Mouse (Mus musculus): ENCODE data around the gene Slc25a12. TPM values are rescaled to one million over a fixed set of nuclear protein-coding genes. Genes with fewer than 3 reads are reported as not detected.
A peak's percentile ranks its signal among the peaks of the same experiment; 100 is the strongest.

The Slc25a12 gene
- polyA plus RNA-seq, 1 experiment from 2014 or later = 27.7 TPM

DNA sequence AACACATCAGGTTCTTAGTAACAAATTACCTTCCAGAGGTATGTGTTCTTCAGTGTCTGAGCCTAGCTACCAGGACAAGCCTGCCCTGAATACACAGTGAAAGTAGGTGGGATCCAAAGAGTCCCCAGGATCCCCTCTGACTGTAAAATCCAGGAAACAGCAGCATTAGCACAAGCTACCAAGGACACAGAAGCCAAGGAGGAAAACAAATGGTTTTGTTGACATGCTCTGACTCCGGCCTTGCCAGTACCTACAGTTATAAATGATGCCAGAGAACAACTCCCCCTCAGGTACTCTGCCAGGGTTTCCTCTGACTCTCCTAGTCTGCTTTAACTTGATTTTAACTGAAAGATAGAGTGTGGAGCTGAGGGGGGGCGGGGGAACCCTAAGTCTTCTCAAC is 18.0 kb downstream of the Slc25a12 start:
- H3K4me3 ChIP-seq (replicated peaks) = no peak overlapping the region
- no peak overlapping the region for H3K9ac ChIP-seq
- no peaks in the 10 kb centered on the region for H3K36me3 ChIP-seq
- peaks cover 12% of the 10 kb centered on the region for H3K4me1 ChIP-seq (replicated peaks)
- H3K27me3 ChIP-seq = no peaks in the 10 kb centered on the region
- no peak for DNase-seq
- no peak overlapping the region for H3K27ac ChIP-seq
- H3K9me3 ChIP-seq (replicated peaks) = no peaks in the 10 kb centered on the region
- ATAC-seq (ENCODE audit: low read depth) = no peak
- WGBS (ENCODE audit: insufficient replicate concordance) = 84% methylated on average over 2 of the region's 2 CpGs
- no peak overlapping the region for H3K4me2 ChIP-seq

DNA sequence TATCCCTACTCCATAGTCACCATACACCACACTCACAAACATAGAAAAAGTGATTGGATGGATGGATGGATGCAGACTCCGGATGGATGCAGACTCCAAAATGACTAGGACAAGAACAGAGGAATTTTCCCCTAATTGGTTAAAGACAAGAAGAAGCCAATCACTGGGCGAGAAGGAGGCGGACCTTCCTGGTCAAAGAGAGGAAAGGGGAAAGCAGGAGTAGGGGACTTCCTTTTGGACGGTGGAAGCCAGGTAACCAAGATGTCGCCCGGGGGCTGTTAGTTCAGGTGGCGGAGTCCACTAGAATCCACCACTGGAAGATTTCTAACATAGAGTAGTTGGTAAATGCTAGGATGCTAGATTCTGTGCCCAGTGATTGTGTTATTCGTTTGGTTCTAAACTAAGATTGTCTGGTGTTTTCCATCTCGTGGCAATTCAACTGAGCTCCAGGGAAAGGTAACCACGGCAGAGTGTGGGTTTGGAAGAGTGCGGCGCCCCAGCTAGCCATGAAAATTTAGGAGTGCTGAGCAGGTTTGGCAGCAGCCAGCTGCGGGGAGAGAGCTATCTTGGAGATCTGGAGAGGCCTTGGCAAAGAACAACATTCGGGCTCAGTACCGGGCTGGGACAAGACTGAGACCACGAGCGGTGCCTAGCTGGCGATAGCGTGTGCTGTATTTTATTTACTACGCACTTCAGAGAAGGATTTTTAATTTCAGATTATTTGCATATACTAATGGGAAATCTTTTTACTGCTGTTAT is 19.6 kb downstream of the Slc25a12 start:
- no peaks in the 10 kb centered on the region for H3K4me1 ChIP-seq (replicated peaks)
- no peak overlapping the region for H3K27ac ChIP-seq
- DNase-seq (no peak), ATAC-seq (ENCODE audit: low read depth) (no peak)
- no peak overlapping the region for H3K4me3 ChIP-seq (replicated peaks)
- no peak overlapping the region for H3K9ac ChIP-seq
- H3K4me2 ChIP-seq = no peak overlapping the region
- H3K9me3 ChIP-seq (replicated peaks) = no peaks in the 10 kb centered on the region
- H3K27me3 ChIP-seq = no peaks in the 10 kb centered on the region
- H3K36me3 ChIP-seq = peaks cover 12% of the 10 kb centered on the region
- WGBS (ENCODE audit: insufficient replicate concordance) = 79% methylated on average over 20 of the region's 20 CpGs

DNA sequence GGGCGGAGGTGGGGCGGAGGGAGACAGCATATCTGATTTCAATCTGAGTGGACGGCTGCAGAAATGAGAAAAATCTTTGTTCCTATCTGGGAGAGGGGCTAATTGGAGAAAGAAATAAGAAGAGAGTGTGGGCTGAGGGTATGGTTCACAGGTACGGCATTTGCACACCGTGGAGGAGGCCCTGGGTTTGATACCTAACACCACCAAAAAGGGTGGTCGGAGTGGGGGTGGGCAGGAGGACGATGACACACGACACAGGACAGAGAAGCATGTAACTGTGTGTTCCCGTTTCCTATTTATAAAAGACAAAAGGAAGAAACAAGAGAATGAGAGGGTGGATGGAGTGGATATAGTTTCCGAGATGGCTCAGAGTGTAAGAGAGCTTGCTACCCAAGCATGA is 20.4 kb downstream of the Slc25a12 start:
- Histone ChIP-seq H3K27me3 (no peaks in the 10 kb centered on the region), H3K4me3 (replicated peaks) (no peak overlapping the region), H3K9me3 (replicated peaks) (no peaks in the 10 kb centered on the region), H3K9ac (no peak overlapping the region), H3K36me3 (peaks cover 17% of the 10 kb centered on the region), H3K4me1 (replicated peaks) (no peaks in the 10 kb centered on the region), H3K27ac (no peak overlapping the region), H3K4me2 (no peak overlapping the region)
- 84% methylated on average over 10 of the region's 10 CpGs for WGBS (ENCODE audit: insufficient replicate concordance)
- ATAC-seq (ENCODE audit: low read depth) (no peak), DNase-seq (no peak)

DNA sequence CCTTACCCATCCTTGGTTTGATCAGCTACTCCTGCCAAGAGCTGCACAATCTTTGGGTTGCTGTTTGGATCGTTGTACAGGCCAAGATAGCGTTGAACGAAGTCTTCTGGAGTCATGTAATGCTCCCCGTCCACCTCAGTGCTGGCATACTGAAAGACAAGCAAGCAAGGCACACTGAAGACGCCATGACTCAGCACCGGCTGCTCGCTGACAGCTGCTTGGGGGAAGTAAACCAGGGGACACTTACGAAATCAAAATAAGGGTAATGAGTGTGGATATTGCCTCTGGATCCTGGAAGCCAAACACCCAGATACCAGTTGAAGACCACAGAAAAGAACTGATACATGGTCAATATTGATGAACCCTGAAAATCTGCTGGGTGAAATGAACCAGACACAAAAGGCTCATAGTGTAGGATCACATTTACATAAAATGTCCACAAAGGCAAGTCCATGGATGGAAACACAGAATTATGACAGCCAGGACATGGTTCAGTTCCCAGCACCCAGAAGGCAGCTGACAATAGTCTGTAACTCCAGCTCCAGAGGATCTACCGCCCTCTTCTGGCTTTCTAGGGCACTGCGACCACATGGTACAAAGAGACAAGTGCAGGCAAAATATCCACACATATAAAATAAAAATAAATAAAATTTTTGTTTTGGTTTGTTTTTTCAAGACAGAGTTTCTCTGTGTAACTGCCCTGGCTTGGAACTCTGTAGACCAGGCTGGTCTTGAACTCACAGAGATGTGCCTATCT is 23.5 kb downstream of the Slc25a12 start:
- Histone ChIP-seq H3K36me3 (peaks cover 19% of the 10 kb centered on the region), H3K27me3 (no peaks in the 10 kb centered on the region), H3K27ac (no peak overlapping the region), H3K4me1 (replicated peaks) (no peaks in the 10 kb centered on the region), H3K4me2 (no peak overlapping the region), H3K9me3 (replicated peaks) (no peaks in the 10 kb centered on the region), H3K4me3 (replicated peaks) (no peak overlapping the region), H3K9ac (no peak overlapping the region)
- WGBS (ENCODE audit: insufficient replicate concordance) = 80% methylated on average over 10 of the region's 10 CpGs
- ATAC-seq (ENCODE audit: low read depth) (no peak), DNase-seq (no peak)

DNA sequence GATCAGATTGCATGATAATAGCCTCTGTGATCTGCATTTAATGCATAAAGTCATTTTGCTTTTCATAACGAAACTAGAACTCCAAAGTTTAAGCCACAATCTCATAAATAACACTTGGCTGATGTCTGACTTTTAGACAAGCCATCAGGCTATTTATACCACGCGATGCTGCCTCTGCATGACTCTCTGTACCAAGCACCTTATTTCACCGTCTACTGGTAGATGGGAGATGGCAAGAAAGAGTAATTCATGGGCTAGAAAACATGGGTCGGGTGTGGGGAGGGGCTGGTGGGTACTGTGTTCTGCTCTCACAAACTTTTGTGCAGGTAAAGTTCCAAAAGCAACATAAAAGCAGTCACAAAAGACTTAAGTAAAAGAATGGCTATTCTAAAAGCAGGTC is 27.4 kb downstream of the Slc25a12 start:
- 74% methylated on average over 5 of the region's 5 CpGs for WGBS (ENCODE audit: insufficient replicate concordance)
- DNase-seq (no peak), ATAC-seq (ENCODE audit: low read depth) (no peak)
- Histone ChIP-seq H3K9ac (no peak overlapping the region), H3K27me3 (no peaks in the 10 kb centered on the region), H3K4me3 (replicated peaks) (no peak overlapping the region), H3K4me1 (replicated peaks) (peaks cover 16% of the 10 kb centered on the region), H3K27ac (no peak overlapping the region), H3K4me2 (no peak overlapping the region), H3K36me3 (peaks cover 19% of the 10 kb centered on the region), H3K9me3 (replicated peaks) (no peaks in the 10 kb centered on the region)

DNA sequence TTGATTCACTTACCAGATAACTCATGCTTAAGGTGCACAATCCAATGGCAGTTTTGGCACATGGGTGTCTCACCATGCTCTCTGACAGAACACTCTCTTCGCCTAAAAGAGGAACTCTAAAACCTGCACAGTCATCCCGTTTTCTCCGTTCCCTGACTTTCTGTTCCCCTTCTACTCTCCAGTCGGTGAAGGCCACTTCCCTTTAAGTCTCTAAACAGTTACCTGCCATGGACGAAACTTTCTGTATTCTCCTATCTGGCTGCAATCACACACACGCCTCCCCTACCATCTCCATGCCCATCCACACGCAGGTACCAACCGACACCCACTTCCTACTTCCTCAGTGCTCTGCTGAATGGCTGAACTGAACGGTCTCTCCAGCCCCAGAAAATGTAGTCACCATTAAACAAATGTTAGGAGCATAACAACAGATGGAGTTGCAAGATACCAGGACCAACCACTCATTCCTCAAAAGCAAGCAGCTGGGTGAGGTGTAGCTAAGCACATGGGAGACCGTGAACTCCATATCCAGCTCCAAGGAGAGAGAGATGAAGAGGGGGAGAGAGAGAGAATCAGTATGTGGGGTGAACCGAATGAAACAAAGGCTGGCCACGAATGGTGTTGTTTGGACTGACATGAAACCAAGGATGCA is 29.3 kb downstream of the Slc25a12 start:
- Histone ChIP-seq H3K27ac (peak overlapping the region; percentile 50), H3K27me3 (no peaks in the 10 kb centered on the region), H3K36me3 (peaks cover 11% of the 10 kb centered on the region), H3K9ac (peak overlapping the region; percentile 31; the same call in 1 of the 2 replicates), H3K9me3 (replicated peaks) (no peaks in the 10 kb centered on the region), H3K4me3 (replicated peaks) (peak overlapping the region; percentile 9; the same call in 1 of the 2 replicates), H3K4me2 (peak overlapping the region; percentile 32), H3K4me1 (replicated peaks) (peaks cover 17% of the 10 kb centered on the region)
- ATAC-seq (ENCODE audit: low read depth) (no peak), DNase-seq (peak; percentile 17)
- 21% methylated on average over 12 of the region's 12 CpGs for WGBS (ENCODE audit: insufficient replicate concordance)

DNA sequence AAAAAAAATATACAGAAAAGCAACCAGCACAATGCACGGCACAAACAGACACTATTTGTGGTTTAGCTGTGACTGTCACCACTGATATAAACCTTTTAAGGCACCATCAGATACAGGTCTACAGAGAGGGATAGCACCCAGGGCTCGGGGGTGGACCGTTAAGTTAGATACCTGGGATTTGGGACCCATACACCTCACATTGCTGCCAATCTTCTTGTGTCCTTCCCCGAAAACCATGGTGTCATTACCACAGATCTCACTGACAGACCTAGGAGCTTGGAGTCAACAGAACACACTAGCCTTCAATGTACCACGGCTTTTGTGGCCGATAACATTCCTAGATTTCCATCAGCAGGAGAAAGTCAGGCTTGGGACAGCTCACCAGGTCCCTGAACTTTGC is 30.9 kb downstream of the Slc25a12 start:
- no peaks in the 10 kb centered on the region for H3K9me3 ChIP-seq (replicated peaks)
- no peak overlapping the region for H3K27ac ChIP-seq
- DNase-seq (no peak), ATAC-seq (ENCODE audit: low read depth) (no peak)
- H3K4me3 ChIP-seq (replicated peaks) = no peak overlapping the region
- peaks cover 8% of the 10 kb centered on the region; the same call in 1 of the 2 replicates for H3K36me3 ChIP-seq
- H3K9ac ChIP-seq = no peak overlapping the region
- H3K4me1 ChIP-seq (replicated peaks) = peaks cover 17% of the 10 kb centered on the region
- 53% methylated on average over 6 of the region's 6 CpGs for WGBS (ENCODE audit: insufficient replicate concordance)
- no peak overlapping the region for H3K4me2 ChIP-seq
- no peaks in the 10 kb centered on the region for H3K27me3 ChIP-seq

DNA sequence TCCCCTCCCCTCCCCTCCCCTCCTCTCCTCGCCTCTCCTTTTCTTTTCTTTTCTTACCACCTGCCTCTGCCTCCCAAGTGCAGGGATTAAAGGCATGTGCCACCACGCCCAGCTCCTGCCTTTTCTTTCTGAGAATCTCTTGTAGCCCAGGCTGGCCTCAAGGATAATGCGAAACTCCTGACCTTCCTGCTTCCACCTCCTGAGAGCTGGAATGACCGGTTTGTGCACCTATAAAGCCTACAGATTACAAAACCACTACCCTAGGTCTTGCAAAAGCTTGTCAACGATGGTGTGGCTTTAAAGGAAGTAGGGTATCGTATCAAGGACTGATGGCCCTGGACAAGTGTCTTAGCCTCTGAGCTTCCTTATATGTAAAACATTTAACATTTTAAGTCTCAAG is 31.3 kb downstream of the Slc25a12 start:
- 46% methylated on average over 5 of the region's 6 CpGs for WGBS (ENCODE audit: insufficient replicate concordance)
- no peak overlapping the region for H3K27ac ChIP-seq
- no peaks in the 10 kb centered on the region for H3K27me3 ChIP-seq
- no peak overlapping the region for H3K9ac ChIP-seq
- peaks cover 17% of the 10 kb centered on the region for H3K4me1 ChIP-seq (replicated peaks)
- H3K4me2 ChIP-seq = no peak overlapping the region
- peaks cover 8% of the 10 kb centered on the region; the same call in 1 of the 2 replicates for H3K36me3 ChIP-seq
- H3K9me3 ChIP-seq (replicated peaks) = no peaks in the 10 kb centered on the region
- DNase-seq = no peak
- no peak overlapping the region for H3K4me3 ChIP-seq (replicated peaks)
- ATAC-seq (ENCODE audit: low read depth) = no peak

DNA sequence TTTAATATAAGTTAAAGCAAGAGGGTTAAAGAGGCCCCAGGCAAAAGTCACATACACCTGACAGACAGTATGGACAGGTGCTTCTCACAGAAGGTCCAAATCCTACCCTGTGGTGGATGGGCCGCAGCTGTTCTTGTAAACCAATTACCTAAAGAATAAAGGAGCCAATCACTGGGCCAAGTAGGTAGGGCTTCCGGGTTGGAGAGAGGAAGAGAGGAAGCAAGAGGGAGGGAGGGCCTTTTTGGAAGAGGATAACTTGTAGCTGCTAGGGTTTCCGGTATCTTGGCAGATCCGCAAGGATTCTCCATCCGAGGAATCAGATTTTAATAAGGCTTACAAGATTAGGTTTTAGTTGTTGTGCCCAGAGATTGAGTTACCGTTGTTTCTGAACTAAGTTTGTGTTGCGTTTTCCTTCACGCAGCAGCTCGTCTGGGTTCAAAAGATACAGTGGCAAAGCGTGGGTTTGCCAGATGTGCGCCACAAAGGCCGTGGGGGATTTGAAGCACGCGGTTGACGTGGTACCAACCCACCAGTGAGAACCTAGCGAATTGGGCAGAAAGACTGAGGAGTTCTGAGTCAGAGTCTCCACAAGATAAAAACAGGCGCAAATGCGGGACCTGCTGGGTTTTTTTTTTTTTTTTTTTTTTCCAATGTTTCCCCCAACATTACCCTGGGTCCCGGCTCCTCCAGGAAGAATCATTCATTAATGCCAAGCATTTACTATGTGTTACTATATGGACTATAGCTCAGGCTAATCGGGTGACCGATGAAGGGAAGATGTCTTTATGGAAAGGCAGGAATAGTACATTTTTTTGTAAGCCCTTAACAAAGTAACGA is 33.3 kb downstream of the Slc25a12 start:
- DNase-seq = no peak
- H3K4me1 ChIP-seq (replicated peaks) = peaks cover 17% of the 10 kb centered on the region
- H3K9ac ChIP-seq = no peak overlapping the region
- H3K9me3 ChIP-seq (replicated peaks) = no peaks in the 10 kb centered on the region
- H3K4me2 ChIP-seq = no peak overlapping the region
- no peak overlapping the region for H3K4me3 ChIP-seq (replicated peaks)
- ATAC-seq (ENCODE audit: low read depth) = no peak
- H3K27ac ChIP-seq = no peak overlapping the region
- H3K36me3 ChIP-seq = peaks cover 8% of the 10 kb centered on the region; the same call in 1 of the 2 replicates
- H3K27me3 ChIP-seq = no peaks in the 10 kb centered on the region
- WGBS (ENCODE audit: insufficient replicate concordance) = 80% methylated on average over 22 of the region's 22 CpGs

DNA sequence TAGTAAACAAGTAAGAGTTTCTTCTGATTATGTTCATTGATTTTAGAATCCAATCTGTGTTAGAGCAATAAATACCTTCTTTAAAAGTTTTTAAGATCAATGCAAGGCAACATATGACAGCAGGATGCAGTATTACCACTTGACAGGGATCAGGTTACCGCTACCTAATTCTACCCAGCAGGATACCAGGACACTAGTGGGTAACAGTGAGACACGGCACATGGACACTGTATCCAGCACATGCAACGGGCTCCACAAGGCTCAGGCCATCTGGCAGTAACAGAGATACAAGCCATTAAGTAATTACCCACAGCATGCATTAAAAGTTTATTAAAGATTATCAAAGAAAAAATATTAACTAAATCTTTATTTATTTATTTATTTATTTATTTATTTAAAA is 37.8 kb downstream of the Slc25a12 start:
- no peak overlapping the region for H3K4me3 ChIP-seq (replicated peaks)
- H3K9me3 ChIP-seq (replicated peaks) = no peaks in the 10 kb centered on the region
- DNase-seq (no peak), ATAC-seq (ENCODE audit: low read depth) (no peak)
- peaks cover 11% of the 10 kb centered on the region for H3K36me3 ChIP-seq
- no peak overlapping the region for H3K27ac ChIP-seq
- 89% methylated on average over 3 of the region's 3 CpGs for WGBS (ENCODE audit: insufficient replicate concordance)
- H3K9ac ChIP-seq = no peak overlapping the region
- H3K4me1 ChIP-seq (replicated peaks) = no peaks in the 10 kb centered on the region
- H3K4me2 ChIP-seq = no peak overlapping the region
- no peaks in the 10 kb centered on the region for H3K27me3 ChIP-seq

All from liver, embryonic 13.5 days (tissue).